Mouse (Mus musculus): Measurements from ENCODE around the gene Zdhhc3. TPM values are rescaled to one million over a fixed set of nuclear protein-coding genes. Genes with fewer than 3 reads are reported as not detected.

Zdhhc3 gene
- polyA plus RNA-seq, 1 experiment: 320 TPM

DNA sequence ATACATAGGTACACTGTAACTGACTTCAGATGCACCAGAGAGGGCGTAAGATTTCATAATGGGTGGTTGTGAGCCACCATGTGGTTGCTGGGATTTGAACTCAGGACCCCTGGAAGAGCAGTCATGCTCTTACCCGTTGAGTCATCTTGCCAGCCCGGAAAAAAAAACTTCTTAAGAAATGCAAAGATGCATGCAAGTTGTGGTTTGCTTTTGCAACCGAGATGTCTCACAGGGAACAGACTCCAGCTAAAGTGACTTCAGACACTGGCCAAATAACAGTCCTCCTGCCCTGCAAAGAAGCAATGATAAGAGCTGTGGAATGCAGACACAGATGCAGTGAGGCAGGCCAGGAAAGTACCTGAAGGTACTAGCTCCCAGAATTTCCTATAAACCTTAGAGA is 22.2 kb downstream of the Zdhhc3 start:
- H3K27ac ChIP-seq (ENCODE audit: insufficient read depth, low read depth, low read length): no peak overlapping the region
- TF ChIP-seq POLR2A (IDR thresholded peaks at IDR 0.05; ENCODE audit: low read depth, low read length): no peak
- TF ChIP-seq CTCF (IDR thresholded peaks at IDR 0.05; ENCODE audit: extremely low read depth, insufficient read length, insufficient replicate concordance, low read depth, low read length): no peak
- no peaks in the 10 kb centered on the region for H3K4me1 ChIP-seq (ENCODE audit: control insufficient read depth, insufficient read depth, insufficient read length, low read length)
- 84% methylated on average over 4 of the region's 4 CpGs for WGBS
- no peak overlapping the region for H3K4me3 ChIP-seq (ENCODE audit: low read depth, low read length)
- peaks cover 51% of the 10 kb centered on the region for H3K36me3 ChIP-seq (ENCODE audit: control insufficient read depth, insufficient read depth, low read length)
- no peaks in the 10 kb centered on the region for H3K27me3 ChIP-seq (ENCODE audit: control insufficient read depth, insufficient read depth, low read length)

DNA sequence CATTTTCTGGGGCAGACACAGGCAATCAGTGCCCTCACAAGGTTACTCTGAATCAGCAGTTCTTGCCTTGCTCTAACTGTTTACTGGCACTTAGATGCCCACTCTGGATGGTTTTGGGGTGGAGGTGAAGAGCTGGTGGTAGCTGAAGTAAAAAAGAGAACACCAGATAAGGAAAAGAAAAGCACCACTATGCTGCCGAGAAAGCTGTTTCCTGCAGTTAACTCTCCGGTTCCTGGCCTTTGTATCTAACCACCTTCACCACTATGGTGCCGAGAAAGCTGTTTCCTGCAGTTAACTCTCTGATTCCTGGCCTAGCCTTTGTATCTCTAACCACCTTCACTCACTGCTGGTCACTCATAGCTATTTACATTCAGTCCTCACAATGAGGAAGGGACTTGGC is 25.4 kb downstream of the Zdhhc3 start:
- H3K4me3 ChIP-seq (ENCODE audit: low read depth, low read length): no peak overlapping the region
- H3K36me3 ChIP-seq (ENCODE audit: control insufficient read depth, insufficient read depth, low read length): peaks cover 67% of the 10 kb centered on the region
- H3K27ac ChIP-seq (ENCODE audit: insufficient read depth, low read depth, low read length): no peak overlapping the region
- H3K4me1 ChIP-seq (ENCODE audit: control insufficient read depth, insufficient read depth, insufficient read length, low read length): no peaks in the 10 kb centered on the region
- TF ChIP-seq CTCF (IDR thresholded peaks at IDR 0.05; ENCODE audit: extremely low read depth, insufficient read length, insufficient replicate concordance, low read depth, low read length) (no peak), POLR2A (IDR thresholded peaks at IDR 0.05; ENCODE audit: low read depth, low read length) (no peak)
- no peaks in the 10 kb centered on the region for H3K27me3 ChIP-seq (ENCODE audit: control insufficient read depth, insufficient read depth, low read length)
- 61% methylated on average over 3 of the region's 3 CpGs for WGBS

DNA sequence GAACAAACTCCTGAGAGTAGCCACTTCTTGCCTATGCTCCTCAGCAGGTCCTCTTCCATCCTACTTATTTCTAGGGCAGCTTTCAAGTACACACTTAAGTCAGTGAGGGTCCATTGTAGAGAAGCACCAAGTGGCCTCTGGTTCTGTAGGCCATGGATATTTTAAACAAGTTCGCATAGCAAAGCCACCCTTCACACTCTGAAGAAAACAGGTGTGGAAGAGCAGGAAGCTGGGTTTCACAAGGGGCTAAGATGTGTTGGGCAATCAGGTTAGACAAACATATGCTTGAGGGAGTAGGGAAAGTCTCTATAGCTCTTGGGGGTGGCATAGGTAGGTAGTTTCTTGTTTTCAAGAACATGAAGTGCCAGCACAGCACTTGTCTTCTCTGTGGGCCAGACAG is 27.6 kb downstream of the Zdhhc3 start:
- H3K36me3 ChIP-seq (ENCODE audit: control insufficient read depth, insufficient read depth, low read length): peaks cover 81% of the 10 kb centered on the region
- H3K27me3 ChIP-seq (ENCODE audit: control insufficient read depth, insufficient read depth, low read length): no peaks in the 10 kb centered on the region
- TF ChIP-seq CTCF (IDR thresholded peaks at IDR 0.05; ENCODE audit: extremely low read depth, insufficient read length, insufficient replicate concordance, low read depth, low read length) (no peak), POLR2A (IDR thresholded peaks at IDR 0.05; ENCODE audit: low read depth, low read length) (no peak)
- H3K4me3 ChIP-seq (ENCODE audit: low read depth, low read length): no peak overlapping the region
- 62% methylated on average over 1 of the region's 1 CpGs for WGBS
- H3K27ac ChIP-seq (ENCODE audit: insufficient read depth, low read depth, low read length): no peak overlapping the region
- no peaks in the 10 kb centered on the region for H3K4me1 ChIP-seq (ENCODE audit: control insufficient read depth, insufficient read depth, insufficient read length, low read length)

DNA sequence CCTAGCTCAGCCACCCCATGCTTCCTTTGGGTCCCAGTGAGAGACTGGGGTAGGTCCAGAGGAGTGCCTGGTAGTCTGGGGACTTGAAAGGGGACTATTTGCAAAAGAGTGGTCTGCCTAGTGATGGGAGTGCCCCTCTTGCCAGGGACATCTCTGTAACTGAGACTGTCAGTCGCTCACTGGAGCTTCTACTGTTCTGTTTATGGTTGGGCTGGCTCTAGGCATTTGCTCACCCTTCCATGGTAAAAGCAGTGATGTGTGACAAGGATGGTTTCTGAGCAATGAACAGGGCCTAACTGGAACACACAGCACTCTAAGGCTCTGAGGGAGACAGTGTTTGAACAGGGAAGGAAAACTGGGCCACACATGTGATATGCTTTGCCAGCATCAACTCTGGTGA is 32.2 kb downstream of the Zdhhc3 start:
- Histone ChIP-seq H3K36me3 (ENCODE audit: control insufficient read depth, insufficient read depth, low read length) (peaks cover 74% of the 10 kb centered on the region), H3K4me1 (ENCODE audit: control insufficient read depth, insufficient read depth, insufficient read length, low read length) (no peaks in the 10 kb centered on the region), H3K27ac (ENCODE audit: insufficient read depth, low read depth, low read length) (no peak overlapping the region), H3K4me3 (ENCODE audit: low read depth, low read length) (no peak overlapping the region), H3K27me3 (ENCODE audit: control insufficient read depth, insufficient read depth, low read length) (no peaks in the 10 kb centered on the region)
- TF ChIP-seq CTCF (IDR thresholded peaks at IDR 0.05; ENCODE audit: extremely low read depth, insufficient read length, insufficient replicate concordance, low read depth, low read length) (no peak), POLR2A (IDR thresholded peaks at IDR 0.05; ENCODE audit: low read depth, low read length) (no peak)
- 75% methylated on average over 1 of the region's 1 CpGs for WGBS

DNA sequence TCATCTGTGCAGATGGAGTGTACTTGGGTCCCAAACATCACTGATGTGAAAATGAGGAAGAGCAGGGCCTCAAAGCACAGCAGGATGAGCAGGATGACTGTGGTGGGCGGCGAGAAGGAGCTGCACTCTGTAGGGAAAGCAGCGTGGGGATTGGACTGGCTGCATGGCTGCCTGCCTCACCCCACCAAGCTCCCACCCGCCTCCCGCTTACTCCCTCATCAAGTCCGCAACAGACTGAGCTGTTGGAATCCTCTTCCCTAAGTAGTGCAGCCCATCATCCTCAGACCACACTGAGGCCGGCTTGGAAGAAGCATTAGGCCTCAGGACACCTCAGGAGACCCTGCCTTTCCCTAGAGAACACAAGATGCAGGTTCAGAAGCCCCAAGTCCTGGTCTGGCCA is 32.6 kb downstream of the Zdhhc3 start:
- no peaks in the 10 kb centered on the region for H3K27me3 ChIP-seq (ENCODE audit: control insufficient read depth, insufficient read depth, low read length)
- H3K4me1 ChIP-seq (ENCODE audit: control insufficient read depth, insufficient read depth, insufficient read length, low read length): no peaks in the 10 kb centered on the region
- 91% methylated on average over 7 of the region's 7 CpGs for WGBS
- no peak overlapping the region for H3K27ac ChIP-seq (ENCODE audit: insufficient read depth, low read depth, low read length)
- H3K4me3 ChIP-seq (ENCODE audit: low read depth, low read length): no peak overlapping the region
- H3K36me3 ChIP-seq (ENCODE audit: control insufficient read depth, insufficient read depth, low read length): peaks cover 73% of the 10 kb centered on the region
- no peak for TF ChIP-seq CTCF (IDR thresholded peaks at IDR 0.05; ENCODE audit: extremely low read depth, insufficient read length, insufficient replicate concordance, low read depth, low read length)
- no peak for TF ChIP-seq POLR2A (IDR thresholded peaks at IDR 0.05; ENCODE audit: low read depth, low read length)

DNA sequence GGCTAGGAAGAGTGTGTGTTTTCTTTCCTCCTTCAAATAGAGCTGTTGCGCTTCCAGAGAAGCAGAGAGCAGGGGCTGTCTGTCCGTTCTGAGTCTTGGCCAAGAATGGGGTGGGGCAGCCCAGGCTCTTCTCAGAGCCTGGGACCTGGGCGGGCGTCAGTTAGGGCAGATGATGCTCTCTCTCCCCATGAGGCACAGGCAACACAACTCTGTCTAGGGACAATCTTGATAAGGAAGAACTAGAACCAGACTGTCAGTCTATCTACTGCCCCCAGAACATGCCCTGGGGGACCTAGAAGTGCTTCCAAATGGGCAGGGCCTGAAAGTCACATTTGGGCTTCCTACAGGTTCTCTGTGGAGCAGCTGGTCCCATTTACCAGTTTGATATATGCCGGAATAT is 33.9 kb downstream of the Zdhhc3 start:
- Histone ChIP-seq H3K27ac (ENCODE audit: insufficient read depth, low read depth, low read length) (no peak overlapping the region), H3K4me3 (ENCODE audit: low read depth, low read length) (no peak overlapping the region), H3K36me3 (ENCODE audit: control insufficient read depth, insufficient read depth, low read length) (peaks cover 69% of the 10 kb centered on the region), H3K4me1 (ENCODE audit: control insufficient read depth, insufficient read depth, insufficient read length, low read length) (no peaks in the 10 kb centered on the region), H3K27me3 (ENCODE audit: control insufficient read depth, insufficient read depth, low read length) (no peaks in the 10 kb centered on the region)
- 86% methylated on average over 5 of the region's 5 CpGs for WGBS
- TF ChIP-seq POLR2A (IDR thresholded peaks at IDR 0.05; ENCODE audit: low read depth, low read length) (no peak), CTCF (IDR thresholded peaks at IDR 0.05; ENCODE audit: extremely low read depth, insufficient read length, insufficient replicate concordance, low read depth, low read length) (no peak)

DNA sequence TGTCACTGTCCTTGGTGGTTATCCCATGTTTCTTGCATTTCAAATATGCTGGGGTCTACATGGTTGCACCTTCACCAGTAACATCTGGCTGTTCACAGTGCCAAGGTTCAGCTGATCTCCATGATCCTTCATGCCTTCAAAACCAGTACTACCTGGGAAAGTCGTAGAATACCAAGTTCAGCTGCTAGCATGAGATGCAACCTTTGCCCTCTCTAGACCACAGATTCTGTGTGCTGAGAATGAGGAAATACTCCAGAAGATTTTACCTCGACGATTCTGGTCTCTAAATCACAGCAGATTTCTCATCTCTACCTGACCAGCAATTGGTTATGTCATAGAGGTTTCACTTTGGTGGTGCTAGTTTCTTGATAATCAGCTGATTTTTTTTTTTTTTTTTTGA is 52.8 kb downstream of the Zdhhc3 start:
- WGBS: 17% methylated on average over 3 of the region's 3 CpGs
- Histone ChIP-seq H3K27ac (ENCODE audit: insufficient read depth, low read depth, low read length) (no peak overlapping the region), H3K27me3 (ENCODE audit: control insufficient read depth, insufficient read depth, low read length) (no peaks in the 10 kb centered on the region), H3K4me3 (ENCODE audit: low read depth, low read length) (no peak overlapping the region), H3K4me1 (ENCODE audit: control insufficient read depth, insufficient read depth, insufficient read length, low read length) (no peaks in the 10 kb centered on the region), H3K36me3 (ENCODE audit: control insufficient read depth, insufficient read depth, low read length) (no peaks in the 10 kb centered on the region)
- TF ChIP-seq CTCF (IDR thresholded peaks at IDR 0.05; ENCODE audit: extremely low read depth, insufficient read length, insufficient replicate concordance, low read depth, low read length) (no peak), POLR2A (IDR thresholded peaks at IDR 0.05; ENCODE audit: low read depth, low read length) (no peak)
